Mouse (Mus musculus) thymus, postnatal 10 days (tissue): ENCODE measurements around the gene Smg5.
A peak's percentile ranks its signal among the peaks of the same experiment; 100 is the strongest.
"Not testable (repeated sequence)": the region's sequence is repeated elsewhere in the genome, so short reads cannot be mapped to it uniquely, and the experiment has no call there.

ENCODE experiments used
- DNase-seq, 2 experiments: peaks; one replicate each; pipeline ENCODE4 v3.0.0; 2021; ENCODE audit warnings: low spot score in 2 of 2

The Smg5 gene

GRCm38 (mm10) chr3:88336058-88337013, at the start of gene Smg5, which contains the start of gene Tmem79:
Smg5 (plus strand) TSS chr3:88336260.
Tmem79 (minus strand) TSS chr3:88336148.
- DNase-seq = peak; percentile 95 to 97

GRCm38 (mm10) chr3:88287110-88287509, 49.0 kb upstream of the Smg5 start, which contains the start of gene Gm38392:
Gm38392 (minus strand) TSS chr3:88287210.
- no peak for DNase-seq

GRCm38 (mm10) chr3:88288133-88288713, 47.8 kb upstream of the Smg5 start:
- not testable (repeated sequence) for DNase-seq

- DNase-seq = peak; percentile 8 to 38
These were observed 44.1 kb upstream of the Smg5 start for GRCm38 (mm10) chr3:88291970-88292369.

GRCm38 (mm10) chr3:88295272-88295671, 40.8 kb upstream of the Smg5 start:
- DNase-seq = not testable (repeated sequence)

GRCm38 (mm10) chr3:88296110-88296560, 39.9 kb upstream of the Smg5 start:
- DNase-seq = no peak

GRCm38 (mm10) chr3:88296561-88297318, 39.3 kb upstream of the Smg5 start, which contains the start of the genes Tsacc and Cct3:
Tsacc (minus strand) TSS chr3:88296999.
Cct3 (plus strand) TSS chr3:88297116.
- peak; percentile 94 to 95 for DNase-seq

- DNase-seq = no peak
These were observed 38.7 kb upstream of the Smg5 start for GRCm38 (mm10) chr3:88297321-88297851.

GRCm38 (mm10) chr3:88299172-88299571, 36.9 kb upstream of the Smg5 start:
- DNase-seq = no peak

- DNase-seq = peak in 1 of 2 experiments; percentile 45
These were observed 11.1 kb upstream of the Smg5 start, which contains the start of gene Glmp for GRCm38 (mm10) chr3:88324951-88325405. Glmp (plus strand) TSS chr3:88325023.

GRCm38 (mm10) chr3:88328956-88329355, 7.1 kb upstream of the Smg5 start:
- no peak for DNase-seq

- DNase-seq = peak in 1 of 2 experiments; percentile 73
These were observed 4.8 kb upstream of the Smg5 start for GRCm38 (mm10) chr3:88331282-88331681.

- DNase-seq = no peak
These were observed 1.9 kb upstream of the Smg5 start for GRCm38 (mm10) chr3:88334029-88334658.

GRCm38 (mm10) chr3:88334902-88335435, 1.1 kb upstream of the Smg5 start:
- no peak for DNase-seq

- DNase-seq = no peak
These were observed 515 bp upstream of the Smg5 start for GRCm38 (mm10) chr3:88335436-88336053.

GRCm38 (mm10) chr3:88337367-88338020, 1.4 kb downstream of the Smg5 start:
- DNase-seq = no peak

GRCm38 (mm10) chr3:88338316-88338715, 2.3 kb downstream of the Smg5 start:
- no peak for DNase-seq

GRCm38 (mm10) chr3:88339006-88339405, 2.9 kb downstream of the Smg5 start:
- DNase-seq = no peak

- no peak for DNase-seq
These were observed 14.7 kb downstream of the Smg5 start for GRCm38 (mm10) chr3:88350732-88351131.
